Mouse (Mus musculus): ENCODE data around the gene Gm3233.

DNA sequence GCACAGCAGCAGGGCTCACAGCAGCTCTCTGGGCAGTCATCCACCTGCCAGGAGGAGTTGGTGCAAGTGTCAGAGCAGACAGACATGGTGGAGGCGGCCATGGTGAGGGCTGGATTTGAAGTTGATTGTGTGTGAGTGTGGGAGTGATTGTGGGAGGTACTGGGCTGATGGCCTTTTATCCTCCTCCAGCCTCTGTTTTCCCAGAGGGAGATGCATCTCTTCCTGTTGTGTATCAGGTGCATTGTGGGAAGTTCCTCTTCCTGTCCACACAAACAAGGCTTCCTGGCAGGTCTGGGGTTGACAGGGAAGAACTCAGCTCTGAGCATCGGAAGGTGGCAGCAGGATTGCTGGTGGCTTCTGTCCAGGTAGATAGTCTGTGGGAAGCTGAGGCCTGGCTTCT lies 35.5 kb upstream of the Gm3233 start, which contains the start of gene Gm9639:
- TF ChIP-seq CTCF (IDR thresholded peaks at IDR 0.05; ENCODE audit: borderline replicate concordance, insufficient read depth, low read depth, low read length) (no peak), POLR2A (IDR thresholded peaks at IDR 0.05; ENCODE audit: borderline replicate concordance, insufficient read depth, low read length) (no peak)

Measured in cerebellum, adult 2 months (tissue).